Mouse (Mus musculus): ENCODE measurements around the gene Dtd2.

DNA sequence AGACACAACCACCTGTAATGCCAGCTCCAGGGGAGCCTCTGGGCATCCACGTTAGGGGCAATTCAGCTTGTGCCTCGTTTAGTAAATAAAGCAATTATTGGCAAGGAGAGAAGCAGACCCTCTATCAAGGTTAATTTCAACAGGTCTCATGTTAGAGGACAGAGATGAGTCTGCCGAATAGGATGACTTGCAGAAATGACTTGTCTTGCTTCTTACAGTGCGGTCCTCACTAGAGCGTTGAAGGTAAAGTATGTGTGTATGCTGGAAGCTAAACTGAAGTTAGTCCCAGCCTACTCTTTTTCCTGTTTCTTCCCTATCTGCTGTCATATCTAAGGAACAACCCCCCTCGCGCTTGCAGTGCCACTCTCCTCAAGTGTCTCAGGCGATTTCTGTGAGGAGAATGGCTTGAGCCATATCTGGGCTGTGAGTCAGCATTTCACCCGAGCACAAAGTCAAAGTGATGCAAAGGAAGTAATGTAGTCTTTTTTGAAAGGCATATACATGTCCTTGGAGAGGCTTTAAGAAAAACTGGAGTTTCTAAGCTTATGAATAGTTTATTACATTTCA lies 7.9 kb downstream of the Dtd2 start:
- TF ChIP-seq CTCF (IDR thresholded peaks at IDR 0.05; ENCODE audit: borderline replicate concordance, control insufficient read depth, extremely low read depth, insufficient read depth, low read length, poor library complexity) (no peak), POLR2A (IDR thresholded peaks at IDR 0.05; ENCODE audit: control insufficient read depth, extremely low read depth, insufficient read depth, low read length, poor library complexity) (no peak)

All from thymus, adult 2 months (tissue).